Mouse (Mus musculus): ENCODE data around the gene Trappc13. TPM values are rescaled to one million over a fixed set of nuclear protein-coding genes. Genes with fewer than 3 reads are reported as not detected.

Gene Trappc13
- polyA plus RNA-seq, 1 experiment from 2014 or later = 45.7 TPM

DNA sequence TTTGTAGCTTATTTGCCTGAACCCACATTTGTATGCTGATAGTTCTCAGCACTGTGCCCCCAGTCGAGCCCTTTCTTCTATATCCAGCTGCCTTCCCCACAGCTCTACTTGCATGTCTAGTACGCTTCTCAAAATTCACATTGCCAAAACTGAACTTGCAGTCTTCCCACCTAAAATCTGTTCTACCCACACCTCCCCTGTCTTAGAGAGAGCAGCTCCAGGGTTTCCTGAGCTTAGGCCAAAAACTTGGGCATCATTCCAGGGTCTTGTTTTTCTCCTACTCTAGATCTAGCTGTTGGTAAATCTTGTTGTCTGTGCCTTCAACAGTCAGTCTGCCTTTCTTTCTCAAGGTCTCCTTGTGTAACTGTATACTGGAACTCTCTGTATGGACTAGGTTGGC, 63.4 kb downstream of the Trappc13 start:
- no peaks in the 10 kb centered on the region for H3K27me3 ChIP-seq
- POLR2A ChIA-PET = no interaction called here
- ATAC-seq = no peak

GRCm38 (mm10) chr13:104113782-104114181, 64.5 kb downstream of the Trappc13 start:
- ChIA-PET POLR2A (no interaction called here), CTCF (no interaction called here)
- DNase-seq (ENCODE audit: low read depth, low spot score) (no peak), ATAC-seq (no peak)
- in situ Hi-C loops (cut with MboI; ENCODE audit: low pct_unique_long_range_greater_than_20kb) = no loop called here
- no peaks in the 10 kb centered on the region for H3K27me3 ChIP-seq
- no peak for TF ChIP-seq CTCF (IDR thresholded peaks at IDR 0.05)

More for the DNA sequence above, 63.4 kb downstream of the Trappc13 start:
- no peak for DNase-seq (ENCODE audit: low read depth, low spot score)
- TF ChIP-seq CTCF (IDR thresholded peaks at IDR 0.05) = no peak
- CTCF ChIA-PET = no interaction called here
- in situ Hi-C loops (cut with MboI; ENCODE audit: low pct_unique_long_range_greater_than_20kb) = no loop called here

DNA sequence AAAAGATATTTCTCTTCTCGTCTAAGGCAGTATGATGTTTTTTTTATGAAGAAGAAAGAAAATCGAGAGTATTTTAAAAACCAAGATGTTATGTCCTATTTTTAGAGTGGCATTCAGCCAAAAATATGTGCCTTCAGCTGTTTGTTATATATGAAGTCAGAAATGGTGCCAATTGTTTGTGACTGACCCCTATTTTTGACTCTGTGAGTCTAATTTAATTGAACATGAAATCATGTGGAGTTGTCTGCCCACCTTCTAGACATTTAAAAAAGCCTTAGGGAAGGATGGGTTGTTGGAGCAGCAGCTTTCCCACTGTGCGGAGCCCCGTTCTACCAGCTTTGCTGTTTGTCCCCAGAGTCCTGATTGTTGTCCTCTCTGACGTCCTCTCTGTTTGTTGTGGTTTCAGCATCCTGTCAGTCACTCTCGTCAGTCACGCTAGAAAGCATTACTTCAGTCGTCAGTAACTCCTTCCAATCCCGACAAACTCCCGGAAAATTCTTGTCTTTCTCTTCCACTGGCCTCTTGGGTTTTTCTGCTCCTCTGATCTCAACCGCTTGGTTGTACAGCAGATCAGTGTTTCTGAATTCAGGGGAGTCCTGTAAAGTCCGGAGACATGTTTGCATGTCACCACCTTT, 65.9 kb downstream of the Trappc13 start:
- ChIA-PET CTCF (no interaction called here), POLR2A (no interaction called here)
- no peak for DNase-seq (ENCODE audit: low read depth, low spot score)
- H3K27me3 ChIP-seq = no peaks in the 10 kb centered on the region
- ATAC-seq = no peak
- in situ Hi-C loops (cut with MboI; ENCODE audit: low pct_unique_long_range_greater_than_20kb) = no loop called here
- TF ChIP-seq CTCF (IDR thresholded peaks at IDR 0.05) = no peak

DNA sequence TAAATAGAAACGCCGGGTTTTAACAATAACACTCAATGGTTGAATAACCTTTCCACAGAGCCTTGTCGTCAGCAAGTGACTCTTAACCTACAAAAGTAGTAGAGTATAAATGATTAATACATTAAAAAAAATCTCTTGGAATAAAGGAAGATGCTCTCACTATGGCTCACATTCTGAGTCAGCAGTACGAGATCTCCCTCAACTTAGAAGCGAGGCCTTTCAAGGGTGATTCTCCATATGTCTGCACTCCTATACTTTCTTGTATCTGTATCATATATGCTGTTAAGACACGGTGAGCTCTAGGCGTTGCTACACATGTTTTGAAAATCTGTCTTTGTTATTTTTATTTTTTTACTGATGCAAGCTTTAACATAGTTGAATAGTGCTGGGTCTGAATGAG, 67.7 kb downstream of the Trappc13 start:
- ATAC-seq (no peak), DNase-seq (ENCODE audit: low read depth, low spot score) (no peak)
- no peaks in the 10 kb centered on the region for H3K27me3 ChIP-seq
- in situ Hi-C loops (cut with MboI; ENCODE audit: low pct_unique_long_range_greater_than_20kb) = no loop called here
- ChIA-PET CTCF (no interaction called here), POLR2A (no interaction called here)
- TF ChIP-seq CTCF (IDR thresholded peaks at IDR 0.05) = no peak

GRCm38 (mm10) chr13:104109816-104110521, 68.3 kb downstream of the Trappc13 start:
- no peak for TF ChIP-seq CTCF (IDR thresholded peaks at IDR 0.05)
- ChIA-PET POLR2A (no interaction called here), CTCF (no interaction called here)
- no peaks in the 10 kb centered on the region for H3K27me3 ChIP-seq
- no peak for DNase-seq (ENCODE audit: low read depth, low spot score)
- in situ Hi-C loops (cut with MboI; ENCODE audit: low pct_unique_long_range_greater_than_20kb) = no loop called here
- peak; percentile 73 for ATAC-seq

GRCm38 (mm10) chr13:104109288-104109815, 68.9 kb downstream of the Trappc13 start, which contains the start of the genes Nln and Sgtb:
Gene Nln (minus strand): TSS chr13:104109614.
Gene Sgtb (plus strand): TSS chr13:104109741.
- ATAC-seq = peak; percentile 91
- no peaks in the 10 kb centered on the region for H3K27me3 ChIP-seq
- in situ Hi-C loops (cut with MboI; ENCODE audit: low pct_unique_long_range_greater_than_20kb) = no loop called here
- no peak for TF ChIP-seq CTCF (IDR thresholded peaks at IDR 0.05)
- ChIA-PET CTCF (no interaction called here), POLR2A (no interaction called here)
- peak; percentile 49 for DNase-seq (ENCODE audit: low read depth, low spot score)

GRCm38 (mm10) chr13:104108651-104109287, 69.5 kb downstream of the Trappc13 start:
- DNase-seq (ENCODE audit: low read depth, low spot score) (no peak), ATAC-seq (peak; percentile 23)
- CTCF ChIA-PET = no interaction called here
- H3K27me3 ChIP-seq = no peaks in the 10 kb centered on the region
- in situ Hi-C loops (cut with MboI; ENCODE audit: low pct_unique_long_range_greater_than_20kb) = no loop called here
- no peak for TF ChIP-seq CTCF (IDR thresholded peaks at IDR 0.05)
- POLR2A ChIA-PET = no interaction called here

- CTCF ChIA-PET = interaction anchor here (0.9 kb wide), 1 partner anchor 18 kb away, joined by 3 read pairs; no protein-coding TSS in a partner anchor
- POLR2A ChIA-PET = interaction anchor here (1.7 kb wide), 1 partner anchor 10 kb away, joined by 4 read pairs; no protein-coding TSS in a partner anchor
- no peak for DNase-seq (ENCODE audit: low read depth, low spot score)
- in situ Hi-C loops (cut with MboI; ENCODE audit: low pct_unique_long_range_greater_than_20kb) = no loop called here
- H3K27me3 ChIP-seq = no peaks in the 10 kb centered on the region
- no peak for TF ChIP-seq CTCF (IDR thresholded peaks at IDR 0.05)
- no peak for ATAC-seq
Measured at GRCm38 (mm10) chr13:104101606-104102235, 76.5 kb downstream of the Trappc13 start.

DNA sequence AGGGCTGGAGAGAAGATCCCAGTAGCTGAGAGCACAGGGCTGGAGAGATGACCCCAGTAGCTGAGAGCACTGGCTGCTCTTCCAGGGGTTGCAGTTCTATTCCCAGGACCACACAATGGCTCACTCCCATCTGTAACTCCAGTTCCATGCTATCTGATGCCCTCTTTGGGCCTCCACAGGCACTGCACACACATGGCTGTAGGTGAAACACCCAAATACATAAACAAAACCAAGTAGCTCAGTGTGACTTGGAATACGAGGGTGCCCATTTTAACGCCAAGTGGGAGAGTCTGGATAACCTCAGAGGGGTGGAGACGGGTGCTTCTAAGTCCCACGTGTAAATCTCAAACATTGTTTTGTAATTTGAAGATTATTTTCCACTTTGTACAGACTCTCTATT, 77.9 kb downstream of the Trappc13 start:
- TF ChIP-seq CTCF (IDR thresholded peaks at IDR 0.05) = no peak
- ChIA-PET CTCF (interaction anchor here (0.8 to 1.0 kb wide), 2 partner anchors 9 to 11 kb away, joined by 3 to 4 read pairs; no protein-coding TSS in a partner anchor), POLR2A (interaction anchor here (1.7 kb wide), 1 partner anchor 9 kb away, joined by 4 read pairs; no protein-coding TSS in a partner anchor)
- DNase-seq (ENCODE audit: low read depth, low spot score) (no peak), ATAC-seq (no peak)
- in situ Hi-C loops (cut with MboI; ENCODE audit: low pct_unique_long_range_greater_than_20kb) = no loop called here
- no peaks in the 10 kb centered on the region for H3K27me3 ChIP-seq

GRCm38 (mm10) chr13:104097190-104097589, 81.1 kb downstream of the Trappc13 start:
- DNase-seq (ENCODE audit: low read depth, low spot score) (no peak), ATAC-seq (no peak)
- no peaks in the 10 kb centered on the region for H3K27me3 ChIP-seq
- no peak for TF ChIP-seq CTCF (IDR thresholded peaks at IDR 0.05)
- in situ Hi-C loops (cut with MboI; ENCODE audit: low pct_unique_long_range_greater_than_20kb) = no loop called here
- POLR2A ChIA-PET = no interaction called here
- CTCF ChIA-PET = interaction anchor here (1.4 kb wide), 1 partner anchor 10 kb away, joined by 6 read pairs; no protein-coding TSS in a partner anchor
